Mouse (Mus musculus) limb, embryonic 14.5 days (tissue): Measurements from ENCODE around the gene Gpr152. TPM values are rescaled to one million over a fixed set of nuclear protein-coding genes. Genes with fewer than 3 reads are reported as not detected.

Source experiments
- ATAC-seq: fragments of 200-750 bp; cut with Nextera tagmentation; 2 replicates; pipeline ENCODE4 v1.8.0; 2017; ENCODE audit warnings: low read depth, moderate number of reproducible peaks, moderate TSS enrichment; ENCODE audit not compliant: low FRiP score
- DNase-seq: peaks from one replicate; pipeline ENCODE4 v3.0.0-alpha.2; 2015; ENCODE audit warnings: low spot score
- H3K27ac ChIP-seq: fragments of 300-500 bp; sonication (generic); replicated peaks from 2 replicates; pipeline ENCODE4 v1.5.1; 2014; ENCODE audit warnings: low read depth, mild to moderate bottlenecking, low read length, moderate library complexity, mixed read lengths
- H3K27me3 ChIP-seq: fragments of 300-500 bp; sonication (generic); 2 replicates; pipeline ENCODE4 v1.6.1; 2014; ENCODE audit warnings: low read length, mixed read lengths; ENCODE audit not compliant: control insufficient read depth, insufficient read depth
- H3K36me3 ChIP-seq: fragments of 300-500 bp; sonication (generic); 2 replicates; pipeline ENCODE4 v1.6.1; 2014; ENCODE audit warnings: mild to moderate bottlenecking, low read length, moderate library complexity, mixed read lengths; ENCODE audit not compliant: control insufficient read depth, insufficient read depth
- H3K4me1 ChIP-seq: fragments of 300-500 bp; sonication (generic); 2 replicates; pipeline ENCODE4 v1.6.1; 2014; ENCODE audit warnings: antibody characterized with exemption, low read length, mixed read lengths; ENCODE audit not compliant: control insufficient read depth, insufficient read depth
- H3K4me2 ChIP-seq: fragments of 300-500 bp; sonication (generic); replicated peaks from 2 replicates; pipeline ENCODE4 v1.6.1; 2014; ENCODE audit warnings: low read depth, mild to moderate bottlenecking, low read length, moderate library complexity; ENCODE audit not compliant: severe bottlenecking
- H3K4me3 ChIP-seq: fragments of 300-500 bp; sonication (generic); replicated peaks from 2 replicates; pipeline ENCODE4 v1.5.1; 2014; ENCODE audit warnings: low read length
- H3K9ac ChIP-seq: fragments of 300-500 bp; sonication (generic); 2 replicates; pipeline ENCODE4 v1.6.1; 2014; ENCODE audit warnings: mild to moderate bottlenecking, low read depth, low read length, moderate library complexity; ENCODE audit not compliant: severe bottlenecking
- H3K9me3 ChIP-seq: fragments of 300-500 bp; sonication (generic); 2 replicates; pipeline ENCODE4 v1.6.1; 2016; ENCODE audit warnings: low read length; ENCODE audit not compliant: control insufficient read depth
- POLR2A ChIP-seq: fragments of 200-500 bp; IDR thresholded peaks from 2 replicates; pipeline ENCODE4 v1.8.0; 2012; ENCODE audit warnings: inconsistent platforms, mild to moderate bottlenecking, moderate library complexity, borderline replicate concordance; ENCODE audit not compliant: insufficient read depth, insufficient read length; ENCODE audit errors: extremely low read depth
- WGBS: fragments of 180-500 bp; shearing (Covaris S2); extraction: QIAGEN DNeasy Blood & Tissue Kit; methylation state at CpG from one replicate; pipeline ENCODE4 v1.1.7; 2014; 5-methylcytosine and 5-hydroxymethylcytosine counted together
- polyA plus RNA-seq, 2 experiments: library from polyadenylated mRNA; depleted of rRNA in 1 of 2; stranded (reverse) in 1 of 2; unstranded in 1 of 2; fragments of >200 nt; fragmentation: Nextera tagmentation in 1 of 2; extraction: Ambion mirVana in 1 of 2; gene quantifications; 2 replicates each; pipeline versions ENCODE4 v1.2.1 to v1.2.3; 2012 to 2014

Gene Gpr152
- polyA plus RNA-seq, 2 experiments, result 0.01 TPM; not detected in 1

- DNase-seq, result no peak
- H3K4me3 ChIP-seq, result no peak overlapping the region
These were observed 16.5 kb downstream of the Gpr152 start for GRCm38 (mm10) chr19:4156073-4156579.

DNA sequence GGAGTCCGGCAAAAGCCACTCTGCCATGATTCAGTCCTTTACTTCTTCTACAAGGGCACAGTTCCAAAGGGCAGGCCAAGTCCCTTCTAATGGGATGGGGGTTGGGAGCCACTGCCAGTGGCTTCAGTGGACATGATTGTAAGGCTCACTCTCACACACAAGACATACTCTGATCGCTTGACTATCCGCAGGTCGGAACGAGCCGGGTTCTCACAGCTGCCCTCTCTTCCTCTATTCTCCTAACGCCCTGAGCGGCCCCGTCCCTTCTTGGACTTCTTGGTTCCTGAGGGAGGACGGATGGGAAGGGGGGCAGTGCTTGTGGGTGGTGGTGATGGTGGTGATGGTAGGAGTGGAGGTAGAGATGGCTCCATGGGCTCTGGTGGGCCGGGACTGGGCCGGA, 17.2 kb downstream of the Gpr152 start:
- no peak overlapping the region for H3K9ac ChIP-seq
- H3K9me3 ChIP-seq, result no peaks in the 10 kb centered on the region
- H3K4me2 ChIP-seq, result no peak overlapping the region
- no peak for TF ChIP-seq POLR2A
- ATAC-seq, result no peak
- H3K27ac ChIP-seq, result no peak overlapping the region
- 92% methylated on average over 12 of the region's 12 CpGs for WGBS
- no peaks in the 10 kb centered on the region for H3K27me3 ChIP-seq
- peaks cover 69% of the 10 kb centered on the region for H3K36me3 ChIP-seq
- no peak for DNase-seq
- no peak overlapping the region for H3K4me3 ChIP-seq
- no peaks in the 10 kb centered on the region for H3K4me1 ChIP-seq

More at GRCm38 (mm10) chr19:4156073-4156579, 16.5 kb downstream of the Gpr152 start:
- H3K9me3 ChIP-seq, result no peaks in the 10 kb centered on the region
- TF ChIP-seq POLR2A, result no peak
- no peaks in the 10 kb centered on the region for H3K4me1 ChIP-seq
- H3K27ac ChIP-seq, result no peak overlapping the region
- H3K36me3 ChIP-seq, result peaks cover 67% of the 10 kb centered on the region
- WGBS, result 80% methylated on average over 20 of the region's 20 CpGs
- ATAC-seq, result no peak
- no peaks in the 10 kb centered on the region for H3K27me3 ChIP-seq
- H3K4me2 ChIP-seq, result no peak overlapping the region
- H3K9ac ChIP-seq, result no peak overlapping the region

- Histone ChIP-seq H3K4me1 (peaks cover 12% of the 10 kb centered on the region), H3K4me2 (no peak overlapping the region), H3K27me3 (no peaks in the 10 kb centered on the region), H3K9ac (no peak overlapping the region), H3K27ac (no peak overlapping the region), H3K36me3 (peaks cover 58% of the 10 kb centered on the region), H3K4me3 (no peak overlapping the region), H3K9me3 (no peaks in the 10 kb centered on the region)
- DNase-seq (no peak), ATAC-seq (no peak)
- 91% methylated on average over 8 of the region's 8 CpGs for WGBS
- TF ChIP-seq POLR2A, result no peak
These were observed 19.5 kb downstream of the Gpr152 start for GRCm38 (mm10) chr19:4159049-4159448.

DNA sequence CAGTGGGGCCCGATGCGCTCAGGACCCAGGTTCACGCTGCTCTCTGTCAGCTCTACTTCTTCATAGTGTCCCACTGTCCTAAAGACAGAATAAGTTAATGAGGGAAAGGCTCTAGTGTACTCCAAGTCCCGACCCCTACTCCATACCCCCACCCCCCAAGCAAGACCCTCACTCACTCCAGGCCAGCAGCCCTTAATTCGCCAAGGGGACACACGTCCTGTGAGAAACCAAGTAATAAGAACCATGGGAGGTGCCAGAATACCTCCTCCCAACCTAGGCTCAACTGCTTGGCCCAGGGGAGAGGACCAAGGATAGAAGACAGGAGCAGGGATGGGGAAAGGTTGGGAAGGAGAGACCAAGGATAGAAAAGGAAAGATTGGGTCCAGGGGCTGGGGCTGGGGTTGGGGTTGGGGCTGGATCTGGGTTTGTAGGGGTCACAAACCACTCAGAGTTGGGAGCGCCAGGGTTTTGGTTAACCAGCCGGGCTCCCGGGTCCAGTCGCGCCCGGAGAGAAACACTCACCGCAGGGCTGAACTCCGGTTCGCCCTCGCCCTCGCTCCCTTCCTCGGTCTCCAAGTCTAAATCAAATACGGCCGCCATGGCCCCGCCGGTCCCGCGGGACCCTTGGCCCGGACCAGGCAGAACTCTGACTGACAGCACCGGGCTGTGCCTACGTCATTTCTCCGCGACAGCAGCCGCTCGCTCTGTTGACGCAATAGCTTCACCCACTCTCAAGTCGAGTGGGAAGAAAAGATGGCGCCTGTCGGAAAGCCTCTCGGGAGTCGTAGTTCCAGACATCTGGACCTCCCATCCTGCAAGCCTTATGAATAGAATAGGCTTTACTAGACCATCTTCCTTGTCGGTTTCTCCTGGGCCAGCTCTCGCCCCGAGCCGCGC, 23.3 kb downstream of the Gpr152 start, which contains the start of gene Rps6kb2:
Gene Rps6kb2 (minus strand): TSS at position 709 of the 897 bp plus-strand sequence.
- peaks cover 33% of the 10 kb centered on the region for H3K36me3 ChIP-seq
- TF ChIP-seq POLR2A, result peak; percentile 39; the same call in 1 of the 2 replicates
- DNase-seq (peak; percentile 99), ATAC-seq (peak; percentile 91)
- WGBS, result 8% methylated on average over 42 of the region's 42 CpGs
- peak within 1 kb of the TSS; percentile 89 for H3K4me2 ChIP-seq
- H3K4me3 ChIP-seq, result peak within 1 kb of the TSS; percentile 70
- H3K27ac ChIP-seq, result peak within 1 kb of the TSS; percentile 70
- H3K9me3 ChIP-seq, result no peaks in the 10 kb centered on the region
- no peaks in the 10 kb centered on the region for H3K27me3 ChIP-seq
- peak within 1 kb of the TSS; percentile 77 for H3K9ac ChIP-seq
- H3K4me1 ChIP-seq, result peaks cover 12% of the 10 kb centered on the region

DNA sequence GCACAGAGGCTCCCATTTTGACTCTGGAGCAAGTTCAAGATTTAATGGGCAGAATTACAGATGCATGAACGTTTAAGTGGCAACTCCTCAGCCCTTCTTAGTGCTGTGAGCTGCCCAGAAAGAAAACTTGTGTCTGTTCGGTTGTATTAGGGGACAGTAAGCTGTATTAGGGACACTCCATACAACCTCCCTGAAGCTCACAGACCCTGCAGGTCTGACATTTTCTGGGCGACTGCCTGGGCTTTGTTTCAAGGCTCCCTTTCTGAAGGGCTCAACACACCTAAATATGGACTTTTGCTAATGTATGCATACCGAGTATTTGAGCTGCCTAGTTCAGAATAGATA, 23.9 kb downstream of the Gpr152 start:
- Histone ChIP-seq H3K27ac (peak overlapping the region; percentile 70), H3K4me2 (peak overlapping the region; percentile 89), H3K9me3 (no peaks in the 10 kb centered on the region), H3K36me3 (peaks cover 27% of the 10 kb centered on the region), H3K4me1 (peaks cover 12% of the 10 kb centered on the region), H3K27me3 (no peaks in the 10 kb centered on the region), H3K9ac (peak overlapping the region; percentile 77), H3K4me3 (peak overlapping the region; percentile 70)
- DNase-seq, result no peak
- 40% methylated on average over 4 of the region's 4 CpGs for WGBS
- no peak for TF ChIP-seq POLR2A
- ATAC-seq, result peak; percentile 27
